Mouse (Mus musculus): ENCODE data around the gene Wdr18. TPM values are rescaled to one million over a fixed set of nuclear protein-coding genes. Genes with fewer than 3 reads are reported as not detected.

Wdr18 gene
- total and polyA plus RNA-seq, 3 experiments = 54.2 to 92.1 (median 70.8) TPM

DNA sequence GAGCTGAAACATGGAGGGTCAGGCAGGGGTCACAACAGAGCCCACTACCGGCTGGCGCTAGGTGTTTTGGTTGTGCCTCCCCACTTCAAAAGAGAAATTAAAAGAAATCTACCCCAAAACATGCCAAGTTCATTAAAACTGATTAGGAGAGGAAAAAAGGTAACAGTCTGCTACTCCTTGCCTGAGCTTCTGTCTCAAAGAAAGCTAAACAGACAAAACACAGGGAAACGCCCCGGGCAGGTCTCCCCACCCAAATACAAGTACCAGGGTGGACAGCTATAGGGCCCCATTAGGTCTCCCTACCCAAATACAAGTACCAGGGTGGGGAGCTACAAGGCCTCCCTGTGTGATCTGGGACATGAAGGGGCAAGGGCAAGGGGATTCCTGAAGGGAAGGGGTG, 49.4 kb upstream of the Wdr18 start, which contains the start of gene Gm26602:
Gene Gm26602 (plus strand): TSS at position 301 of the 400 bp plus-strand sequence.
- Histone ChIP-seq H3K4me3 (replicated peaks in 1 of 3; ENCODE audit: low read depth in 2 of 3, low read length in 2 of 3, poor library complexity in 1 of 3) (no peak within 1 kb of the TSS), H3K79me2 (replicated peaks; ENCODE audit: control insufficient read depth, extremely low read depth, insufficient read depth, poor library complexity, severe bottlenecking) (no peaks in the 10 kb centered on the region), H3K9ac (ENCODE audit: insufficient read depth, low read depth) (no peak within 1 kb of the TSS), H3K4me1 (ENCODE audit: control insufficient read depth in 1 of 2, insufficient read depth in 2 of 2) (peaks cover 11 to 32% of the 10 kb centered on the region in 2 experiments), H3K27me3 (replicated peaks) (no peaks in the 10 kb centered on the region), H3K27ac (ENCODE audit: insufficient read depth, low read depth) (no peak within 1 kb of the TSS), H3K4me2 (ENCODE audit: insufficient read depth, low read depth, poor library complexity, severe bottlenecking) (no peak within 1 kb of the TSS), H3K9me3 (replicated peaks; ENCODE audit: low read length) (no peaks in the 10 kb centered on the region), H3K36me3 (replicated peaks in 1 of 2; ENCODE audit: control insufficient read depth in 1 of 2, insufficient read depth in 1 of 2, low read length in 1 of 2) (peaks cover 15 to 64% of the 10 kb centered on the region in 2 experiments)
- dilution Hi-C loops (cut with MboI; ENCODE audit: extremely low pct_ligation_motif_present, extremely low pct_unique_long_range_greater_than_20kb, low sequenced_read_pairs) = no loop called here
- in situ Hi-C loops (cut with MboI; ENCODE audit: low pct_ligation_motif_present, low pct_unique_long_range_greater_than_20kb, low sequenced_read_pairs) = no loop called here
- no peak for DNase-seq (ENCODE audit: extremely low read depth)
- no peak for TF ChIP-seq USF2 (conservative IDR thresholded peaks at IDR 0.05; ENCODE audit: low read depth, low read length)
- TF ChIP-seq RCOR1 (conservative IDR thresholded peaks at IDR 0.05; ENCODE audit: low read depth, low read length) = no peak

DNA sequence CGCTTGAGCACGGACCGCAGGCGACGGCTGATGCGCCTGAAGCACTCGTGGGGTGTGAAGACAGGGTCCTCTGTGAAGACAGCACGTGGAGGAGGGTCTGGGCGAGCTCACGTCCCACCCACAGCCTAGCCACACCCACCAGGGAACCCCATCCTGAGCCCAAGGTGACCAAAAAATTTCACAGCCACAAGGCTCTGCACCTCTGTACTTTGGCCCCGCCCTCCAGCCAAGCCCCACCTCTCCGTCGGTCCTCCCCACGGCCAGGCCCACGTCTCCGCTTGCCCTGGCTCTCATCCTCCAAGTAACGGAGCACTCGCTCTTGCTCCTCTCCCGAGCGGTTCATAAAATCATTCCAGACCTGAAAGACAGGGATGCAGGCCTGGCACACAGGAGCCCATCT, 47.5 kb upstream of the Wdr18 start:
- H3K9me3 ChIP-seq (replicated peaks; ENCODE audit: low read length) = no peaks in the 10 kb centered on the region
- H3K4me3 ChIP-seq (replicated peaks in 1 of 3; ENCODE audit: low read depth in 2 of 3, low read length in 2 of 3, poor library complexity in 1 of 3) = no peak overlapping the region
- peaks cover 15 to 41% of the 10 kb centered on the region in 2 experiments for H3K4me1 ChIP-seq (ENCODE audit: control insufficient read depth in 1 of 2, insufficient read depth in 2 of 2)
- H3K27me3 ChIP-seq (replicated peaks) = no peaks in the 10 kb centered on the region
- H3K9ac ChIP-seq (ENCODE audit: insufficient read depth, low read depth) = no peak overlapping the region
- H3K36me3 ChIP-seq (replicated peaks in 1 of 2; ENCODE audit: control insufficient read depth in 1 of 2, insufficient read depth in 1 of 2, low read length in 1 of 2) = peaks cover 8 to 46% of the 10 kb centered on the region in 2 experiments
- TF ChIP-seq USF2 (conservative IDR thresholded peaks at IDR 0.05; ENCODE audit: low read depth, low read length) (no peak), KAT2A (IDR thresholded peaks at IDR 0.05; ENCODE audit: insufficient replicate concordance, low read length) (no peak), MAX (IDR thresholded peaks at IDR 0.05; ENCODE audit: low read length) (no peak), ETS1 (conservative IDR thresholded peaks at IDR 0.05; ENCODE audit: low read depth, low read length) (no peak), MEF2A (IDR thresholded peaks at IDR 0.05; ENCODE audit: borderline replicate concordance, low read depth, low read length) (no peak), NELFE (IDR thresholded peaks at IDR 0.05; ENCODE audit: low read depth, low read length) (no peak), ZNF384 (IDR thresholded peaks at IDR 0.05; ENCODE audit: low read depth, low read length) (no peak), GABPA (IDR thresholded peaks at IDR 0.05; ENCODE audit: insufficient replicate concordance, low read depth, low read length) (no peak), MYC (IDR thresholded peaks at IDR 0.05; ENCODE audit: low read depth, low read length) (no peak), MXI1 (IDR thresholded peaks at IDR 0.05; ENCODE audit: low read depth, low read length) (no peak), RAD21 (IDR thresholded peaks at IDR 0.05; ENCODE audit: low read depth, low read length) (no peak), USF1 (IDR thresholded peaks at IDR 0.05; ENCODE audit: low read depth, low read length) (no peak), ELF1 (IDR thresholded peaks at IDR 0.05; ENCODE audit: low read depth, low read length) (no peak), UBTF (IDR thresholded peaks at IDR 0.05; ENCODE audit: low read depth, low read length) (no peak), IRF4 (IDR thresholded peaks at IDR 0.05; ENCODE audit: low read depth, low read length) (no peak), TBP (conservative IDR thresholded peaks at IDR 0.05; ENCODE audit: low read depth, low read length) (no peak), CHD2 (IDR thresholded peaks at IDR 0.05; ENCODE audit: low read length) (no peak), HCFC1 (IDR thresholded peaks at IDR 0.05; ENCODE audit: low read depth, low read length) (no peak), BHLHE40 (IDR thresholded peaks at IDR 0.05; ENCODE audit: low read depth, low read length) (no peak), ZKSCAN1 (IDR thresholded peaks at IDR 0.05; ENCODE audit: borderline replicate concordance, low read depth, low read length) (no peak)
- no peaks in the 10 kb centered on the region; the same call in 1 of the 2 replicates for H3K79me2 ChIP-seq (replicated peaks; ENCODE audit: control insufficient read depth, extremely low read depth, insufficient read depth, poor library complexity, severe bottlenecking)
- dilution Hi-C loops (cut with MboI; ENCODE audit: extremely low pct_ligation_motif_present, extremely low pct_unique_long_range_greater_than_20kb, low sequenced_read_pairs) (no loop called here), in situ Hi-C loops (cut with MboI; ENCODE audit: low pct_ligation_motif_present, low pct_unique_long_range_greater_than_20kb, low sequenced_read_pairs) (no loop called here)
- H3K4me2 ChIP-seq (ENCODE audit: insufficient read depth, low read depth, poor library complexity, severe bottlenecking) = no peak overlapping the region
- no peak overlapping the region for H3K27ac ChIP-seq (ENCODE audit: insufficient read depth, low read depth)
- DNase-seq (ENCODE audit: extremely low read depth) = no peak
